Mouse (Mus musculus): ENCODE data around the gene Gorasp2. TPM values are rescaled to one million over a fixed set of nuclear protein-coding genes. Genes with fewer than 3 reads are reported as not detected.

The Gorasp2 gene
- polyA plus RNA-seq, 1 experiment from 2014 or later = 145 TPM

GRCm38 (mm10) chr2:70629339-70629761 lies 32.0 kb upstream of the Gorasp2 start:
- H3K4me3 ChIP-seq (ENCODE audit: low read depth, low read length) = peak overlapping the region; percentile 31
- peak overlapping the region; percentile 50 for H3K9ac ChIP-seq (ENCODE audit: low read depth, low read length)
- H3K4me1 ChIP-seq (ENCODE audit: control insufficient read depth, insufficient read depth, low read length) = peaks cover 10% of the 10 kb centered on the region
- H3K27me3 ChIP-seq (ENCODE audit: control insufficient read depth, insufficient read depth, low read depth, low read length) = no peaks in the 10 kb centered on the region
- ATAC-seq = peak; percentile 95
- 14% methylated on average over 10 of the region's 10 CpGs for WGBS
- no peaks in the 10 kb centered on the region for H3K36me3 ChIP-seq (ENCODE audit: control insufficient read depth, insufficient read depth, low read length)
- H3K9me3 ChIP-seq (replicated peaks; ENCODE audit: control insufficient read depth, low read length, poor library complexity, severe bottlenecking) = no peaks in the 10 kb centered on the region
- peak overlapping the region; percentile 51 for H3K4me2 ChIP-seq (ENCODE audit: low read length)
- H3K27ac ChIP-seq (ENCODE audit: low read length) = peak overlapping the region; percentile 68

GRCm38 (mm10) chr2:70629921-70630320 lies 31.5 kb upstream of the Gorasp2 start:
- H3K36me3 ChIP-seq (ENCODE audit: control insufficient read depth, insufficient read depth, low read length) = no peaks in the 10 kb centered on the region
- peaks cover 10% of the 10 kb centered on the region for H3K4me1 ChIP-seq (ENCODE audit: control insufficient read depth, insufficient read depth, low read length)
- peak; percentile 40; the same call in 1 of the 2 replicates for ATAC-seq
- no peaks in the 10 kb centered on the region for H3K9me3 ChIP-seq (replicated peaks; ENCODE audit: control insufficient read depth, low read length, poor library complexity, severe bottlenecking)
- H3K4me3 ChIP-seq (ENCODE audit: low read depth, low read length) = peak overlapping the region; percentile 31
- peak overlapping the region; percentile 68; the same call in 1 of the 2 replicates for H3K27ac ChIP-seq (ENCODE audit: low read length)
- peak overlapping the region; percentile 51 for H3K4me2 ChIP-seq (ENCODE audit: low read length)
- H3K27me3 ChIP-seq (ENCODE audit: control insufficient read depth, insufficient read depth, low read depth, low read length) = no peaks in the 10 kb centered on the region
- H3K9ac ChIP-seq (ENCODE audit: low read depth, low read length) = no peak overlapping the region
- 72% methylated on average over 3 of the region's 3 CpGs for WGBS

- no peak for ATAC-seq
- Histone ChIP-seq H3K9me3 (replicated peaks; ENCODE audit: control insufficient read depth, low read length, poor library complexity, severe bottlenecking) (no peaks in the 10 kb centered on the region), H3K4me2 (ENCODE audit: low read length) (no peak overlapping the region), H3K9ac (ENCODE audit: low read depth, low read length) (no peak overlapping the region), H3K4me3 (ENCODE audit: low read depth, low read length) (no peak overlapping the region), H3K27ac (ENCODE audit: low read length) (no peak overlapping the region), H3K4me1 (ENCODE audit: control insufficient read depth, insufficient read depth, low read length) (peaks cover 10% of the 10 kb centered on the region), H3K27me3 (ENCODE audit: control insufficient read depth, insufficient read depth, low read depth, low read length) (no peaks in the 10 kb centered on the region), H3K36me3 (ENCODE audit: control insufficient read depth, insufficient read depth, low read length) (no peaks in the 10 kb centered on the region)
- 84% methylated on average over 1 of the region's 1 CpGs for WGBS
Measured at GRCm38 (mm10) chr2:70631321-70631720, 30.1 kb upstream of the Gorasp2 start.

- H3K4me3 ChIP-seq (ENCODE audit: low read depth, low read length) = no peak overlapping the region
- 96% methylated on average over 1 of the region's 1 CpGs for WGBS
- no peaks in the 10 kb centered on the region for H3K27me3 ChIP-seq (ENCODE audit: control insufficient read depth, insufficient read depth, low read depth, low read length)
Measured at GRCm38 (mm10) chr2:70632412-70632811, 29.0 kb upstream of the Gorasp2 start.

GRCm38 (mm10) chr2:70634028-70634690 lies 27.2 kb upstream of the Gorasp2 start:
- no peaks in the 10 kb centered on the region for H3K9me3 ChIP-seq (replicated peaks; ENCODE audit: control insufficient read depth, low read length, poor library complexity, severe bottlenecking)
- ATAC-seq = no peak
- WGBS = 87% methylated on average over 5 of the region's 5 CpGs
- no peak overlapping the region for H3K4me2 ChIP-seq (ENCODE audit: low read length)
- H3K4me3 ChIP-seq (ENCODE audit: low read depth, low read length) = no peak overlapping the region
- H3K27ac ChIP-seq (ENCODE audit: low read length) = no peak overlapping the region
- no peak overlapping the region for H3K9ac ChIP-seq (ENCODE audit: low read depth, low read length)
- H3K4me1 ChIP-seq (ENCODE audit: control insufficient read depth, insufficient read depth, low read length) = peaks cover 8% of the 10 kb centered on the region
- no peaks in the 10 kb centered on the region for H3K36me3 ChIP-seq (ENCODE audit: control insufficient read depth, insufficient read depth, low read length)
- no peaks in the 10 kb centered on the region for H3K27me3 ChIP-seq (ENCODE audit: control insufficient read depth, insufficient read depth, low read depth, low read length)

More at GRCm38 (mm10) chr2:70632412-70632811, 29.0 kb upstream of the Gorasp2 start:
- no peak overlapping the region for H3K27ac ChIP-seq (ENCODE audit: low read length)
- peaks cover 10% of the 10 kb centered on the region for H3K4me1 ChIP-seq (ENCODE audit: control insufficient read depth, insufficient read depth, low read length)
- no peaks in the 10 kb centered on the region for H3K9me3 ChIP-seq (replicated peaks; ENCODE audit: control insufficient read depth, low read length, poor library complexity, severe bottlenecking)
- H3K36me3 ChIP-seq (ENCODE audit: control insufficient read depth, insufficient read depth, low read length) = no peaks in the 10 kb centered on the region
- ATAC-seq = no peak
- no peak overlapping the region for H3K4me2 ChIP-seq (ENCODE audit: low read length)
- no peak overlapping the region for H3K9ac ChIP-seq (ENCODE audit: low read depth, low read length)

- Histone ChIP-seq H3K9me3 (replicated peaks; ENCODE audit: control insufficient read depth, low read length, poor library complexity, severe bottlenecking) (no peaks in the 10 kb centered on the region), H3K9ac (ENCODE audit: low read depth, low read length) (no peak overlapping the region), H3K4me1 (ENCODE audit: control insufficient read depth, insufficient read depth, low read length) (0 out of 2 replicates have a peak, but pooled peaks cover 6% of the 10 kb centered on the region), H3K27me3 (ENCODE audit: control insufficient read depth, insufficient read depth, low read depth, low read length) (no peaks in the 10 kb centered on the region), H3K36me3 (ENCODE audit: control insufficient read depth, insufficient read depth, low read length) (no peaks in the 10 kb centered on the region), H3K27ac (ENCODE audit: low read length) (no peak overlapping the region), H3K4me2 (ENCODE audit: low read length) (no peak overlapping the region), H3K4me3 (ENCODE audit: low read depth, low read length) (no peak overlapping the region)
- no peak for ATAC-seq
Measured at GRCm38 (mm10) chr2:70640968-70641367, 20.4 kb upstream of the Gorasp2 start.

- no peak overlapping the region for H3K9ac ChIP-seq (ENCODE audit: low read depth, low read length)
- H3K4me1 ChIP-seq (ENCODE audit: control insufficient read depth, insufficient read depth, low read length) = 0 out of 2 replicates have a peak, but pooled peaks cover 6% of the 10 kb centered on the region
- no peak overlapping the region for H3K4me3 ChIP-seq (ENCODE audit: low read depth, low read length)
- H3K36me3 ChIP-seq (ENCODE audit: control insufficient read depth, insufficient read depth, low read length) = no peaks in the 10 kb centered on the region
- no peaks in the 10 kb centered on the region for H3K27me3 ChIP-seq (ENCODE audit: control insufficient read depth, insufficient read depth, low read depth, low read length)
- no peak for ATAC-seq
- H3K27ac ChIP-seq (ENCODE audit: low read length) = peak overlapping the region; percentile 53
- H3K9me3 ChIP-seq (replicated peaks; ENCODE audit: control insufficient read depth, low read length, poor library complexity, severe bottlenecking) = no peaks in the 10 kb centered on the region
- 41% methylated on average over 16 of the region's 16 CpGs for WGBS
- H3K4me2 ChIP-seq (ENCODE audit: low read length) = no peak overlapping the region
Measured at GRCm38 (mm10) chr2:70642971-70643565, 18.3 kb upstream of the Gorasp2 start.

- H3K27me3 ChIP-seq (ENCODE audit: control insufficient read depth, insufficient read depth, low read depth, low read length) = no peaks in the 10 kb centered on the region
- H3K4me1 ChIP-seq (ENCODE audit: control insufficient read depth, insufficient read depth, low read length) = 0 out of 2 replicates have a peak, but pooled peaks cover 6% of the 10 kb centered on the region
- no peak overlapping the region for H3K4me2 ChIP-seq (ENCODE audit: low read length)
- H3K27ac ChIP-seq (ENCODE audit: low read length) = no peak overlapping the region
- 83% methylated on average over 6 of the region's 6 CpGs for WGBS
- H3K4me3 ChIP-seq (ENCODE audit: low read depth, low read length) = no peak overlapping the region
- no peak overlapping the region for H3K9ac ChIP-seq (ENCODE audit: low read depth, low read length)
- no peak for ATAC-seq
- no peaks in the 10 kb centered on the region for H3K36me3 ChIP-seq (ENCODE audit: control insufficient read depth, insufficient read depth, low read length)
- no peaks in the 10 kb centered on the region for H3K9me3 ChIP-seq (replicated peaks; ENCODE audit: control insufficient read depth, low read length, poor library complexity, severe bottlenecking)
Measured at GRCm38 (mm10) chr2:70645266-70645780, 16.1 kb upstream of the Gorasp2 start.

GRCm38 (mm10) chr2:70647681-70648080 lies 13.7 kb upstream of the Gorasp2 start:
- 51% methylated on average over 4 of the region's 4 CpGs for WGBS
- no peak for ATAC-seq
- no peak overlapping the region for H3K9ac ChIP-seq (ENCODE audit: low read depth, low read length)

More at GRCm38 (mm10) chr2:70647681-70648080, 13.7 kb upstream of the Gorasp2 start:
- H3K27ac ChIP-seq (ENCODE audit: low read length) = no peak overlapping the region
- H3K27me3 ChIP-seq (ENCODE audit: control insufficient read depth, insufficient read depth, low read depth, low read length) = no peaks in the 10 kb centered on the region
- H3K4me1 ChIP-seq (ENCODE audit: control insufficient read depth, insufficient read depth, low read length) = 0 out of 2 replicates have a peak, but pooled peaks cover 6% of the 10 kb centered on the region
- no peak overlapping the region for H3K4me3 ChIP-seq (ENCODE audit: low read depth, low read length)
- H3K9me3 ChIP-seq (replicated peaks; ENCODE audit: control insufficient read depth, low read length, poor library complexity, severe bottlenecking) = no peaks in the 10 kb centered on the region
- H3K36me3 ChIP-seq (ENCODE audit: control insufficient read depth, insufficient read depth, low read length) = no peaks in the 10 kb centered on the region
- no peak overlapping the region for H3K4me2 ChIP-seq (ENCODE audit: low read length)
